Mouse (Mus musculus) heart, embryonic 13.5 days (tissue): Measurements from ENCODE around the gene Ccdc186. TPM values are rescaled to one million over a fixed set of nuclear protein-coding genes. Genes with fewer than 3 reads are reported as not detected.
A peak's percentile ranks its signal among the peaks of the same experiment; 100 is the strongest.

Experiments
- ATAC-seq: fragments of 200-750 bp; cut with Nextera tagmentation; 2 replicates; pipeline ENCODE4 v1.8.0; 2017; ENCODE audit warnings: moderate TSS enrichment; ENCODE audit not compliant: insufficient number of reproducible peaks, low FRiP score, low TSS enrichment; ENCODE audit errors: extremely low read depth
- H3K27ac ChIP-seq: fragments of 300-500 bp; sonication (generic); replicated peaks from 2 replicates; pipeline ENCODE4 v1.5.1; 2015; ENCODE audit warnings: moderate library complexity, mild to moderate bottlenecking, inconsistent platforms
- H3K27me3 ChIP-seq: fragments of 300-500 bp; sonication (generic); replicated peaks from 2 replicates; pipeline ENCODE4 v1.6.1; 2015; ENCODE audit warnings: mild to moderate bottlenecking, inconsistent platforms
- H3K36me3 ChIP-seq: fragments of 300-500 bp; sonication (generic); 2 replicates; pipeline ENCODE4 v1.6.1; 2015; ENCODE audit warnings: mild to moderate bottlenecking, inconsistent platforms
- H3K4me1 ChIP-seq: fragments of 300-500 bp; sonication (generic); 2 replicates; pipeline ENCODE4 v1.6.1; 2015; ENCODE audit warnings: inconsistent platforms
- H3K4me2 ChIP-seq: fragments of 300-500 bp; sonication (generic); 2 replicates; pipeline ENCODE4 v1.6.1; 2015; ENCODE audit warnings: inconsistent platforms, mild to moderate bottlenecking, moderate library complexity
- H3K4me3 ChIP-seq: fragments of 300-500 bp; sonication (generic); 2 replicates; pipeline ENCODE4 v1.5.1; 2015; ENCODE audit warnings: moderate library complexity, mild to moderate bottlenecking, inconsistent platforms
- H3K9ac ChIP-seq: fragments of 300-500 bp; sonication (generic); 2 replicates; pipeline ENCODE4 v1.6.1; 2015; ENCODE audit warnings: inconsistent platforms, mild to moderate bottlenecking, moderate library complexity
- H3K9me3 ChIP-seq: fragments of 300-500 bp; sonication (generic); 2 replicates; pipeline ENCODE4 v1.6.1; 2016; ENCODE audit warnings: inconsistent platforms
- WGBS: fragments of 180-500 bp; shearing (Covaris S2); methylation state at CpG from one replicate; pipeline ENCODE4 v1.1.7; 2015; ENCODE audit warnings: mixed read lengths; 5-methylcytosine and 5-hydroxymethylcytosine counted together
- polyA plus RNA-seq: library from polyadenylated mRNA; unstranded; fragments of >200 nt; fragmentation: Nextera tagmentation; extraction: Ambion mirVana; gene quantifications from 2 replicates; pipeline ENCODE4 v1.2.1, GENCODE M21; 2015

Gene Ccdc186
- polyA plus RNA-seq, 1 experiment from 2014 or later: 15.6 TPM

DNA sequence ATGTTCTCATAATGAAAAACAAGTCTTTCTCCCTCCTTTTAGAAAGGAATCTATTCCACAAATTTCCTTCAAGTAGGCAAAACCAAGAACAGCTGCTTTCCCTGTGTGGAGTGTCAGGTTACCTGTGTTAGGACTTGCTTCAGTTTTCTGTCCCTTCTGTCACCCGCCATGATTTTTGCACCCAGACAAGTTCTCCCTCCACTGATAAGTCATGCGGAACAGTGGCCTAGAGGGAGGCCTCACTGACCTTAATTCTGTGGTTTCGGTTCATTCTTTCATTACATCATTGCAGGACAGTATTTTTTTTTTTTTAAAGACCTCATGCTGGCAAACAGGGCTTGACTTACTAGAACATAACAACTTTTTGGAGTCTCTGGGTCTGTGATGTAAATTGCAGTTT is 72.6 kb downstream of the Ccdc186 start:
- no peak for ATAC-seq
- 54% methylated on average over 3 of the region's 3 CpGs for WGBS
- H3K27me3 ChIP-seq: no peaks in the 10 kb centered on the region

GRCm38 (mm10) chr19:56747878-56748277 is 74.1 kb downstream of the Ccdc186 start:
- Histone ChIP-seq H3K27ac (no peak overlapping the region), H3K4me1 (peaks cover 54% of the 10 kb centered on the region), H3K36me3 (no peaks in the 10 kb centered on the region), H3K9me3 (no peaks in the 10 kb centered on the region), H3K27me3 (no peaks in the 10 kb centered on the region), H3K4me3 (no peak overlapping the region), H3K4me2 (peak overlapping the region; percentile 15; the same call in 1 of the 2 replicates), H3K9ac (no peak overlapping the region)
- no peak for ATAC-seq
- 51% methylated on average over 10 of the region's 10 CpGs for WGBS

More for the DNA sequence above, 72.6 kb downstream of the Ccdc186 start:
- no peaks in the 10 kb centered on the region for H3K36me3 ChIP-seq
- no peak overlapping the region for H3K9ac ChIP-seq
- H3K9me3 ChIP-seq: no peaks in the 10 kb centered on the region
- no peak overlapping the region for H3K27ac ChIP-seq
- no peak overlapping the region for H3K4me3 ChIP-seq
- no peak overlapping the region for H3K4me2 ChIP-seq
- peaks cover 45% of the 10 kb centered on the region for H3K4me1 ChIP-seq

DNA sequence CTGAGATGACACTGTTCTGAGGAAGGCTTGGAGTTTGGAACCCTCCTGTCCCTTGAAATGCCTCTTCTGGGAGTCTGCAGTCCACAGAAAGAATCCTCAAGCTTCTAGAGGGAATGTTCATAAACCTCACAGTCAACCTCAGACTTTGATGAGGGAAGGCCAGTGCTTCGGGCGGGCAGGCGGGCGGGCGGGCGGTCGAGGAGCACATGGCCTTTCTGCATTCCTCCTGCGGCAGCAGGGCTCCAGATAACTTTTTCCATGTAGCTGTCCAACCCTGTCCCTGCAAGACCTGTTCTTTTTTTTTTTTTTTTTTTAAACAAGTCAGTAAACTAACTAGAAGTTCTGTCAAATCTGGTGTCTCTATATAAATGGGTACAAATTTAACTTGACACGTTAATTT is 75.4 kb downstream of the Ccdc186 start:
- no peak overlapping the region for H3K4me2 ChIP-seq
- no peaks in the 10 kb centered on the region for H3K9me3 ChIP-seq
- 44% methylated on average over 9 of the region's 9 CpGs for WGBS
- ATAC-seq: no peak
- H3K4me1 ChIP-seq: peaks cover 62% of the 10 kb centered on the region
- no peak overlapping the region for H3K9ac ChIP-seq
- H3K27ac ChIP-seq: peak overlapping the region; percentile 41
- H3K27me3 ChIP-seq: no peaks in the 10 kb centered on the region
- H3K4me3 ChIP-seq: no peak overlapping the region
- no peaks in the 10 kb centered on the region for H3K36me3 ChIP-seq

DNA sequence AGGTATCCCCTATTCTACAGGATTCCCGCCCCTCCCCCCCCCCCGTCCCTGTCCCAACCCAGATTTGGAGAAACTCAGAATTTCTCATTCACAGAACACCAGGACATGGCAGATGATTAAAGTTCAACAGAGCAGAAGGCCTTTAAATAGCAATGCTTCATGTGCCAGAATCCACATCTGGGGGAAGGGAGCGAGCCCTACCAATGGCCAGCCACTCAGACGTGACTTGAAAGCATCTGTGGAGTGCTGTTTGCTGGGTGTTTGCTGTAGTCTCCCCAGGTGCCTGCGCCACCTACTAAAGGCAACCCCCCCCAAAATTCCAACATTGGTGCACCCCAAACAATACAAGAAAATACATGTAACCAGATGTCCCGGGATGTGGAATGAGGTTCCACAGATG is 76.5 kb downstream of the Ccdc186 start:
- WGBS: 57% methylated on average over 6 of the region's 6 CpGs
- Histone ChIP-seq H3K4me1 (peaks cover 55% of the 10 kb centered on the region), H3K9ac (no peak overlapping the region), H3K9me3 (no peaks in the 10 kb centered on the region), H3K4me3 (no peak overlapping the region), H3K27ac (no peak overlapping the region), H3K27me3 (no peaks in the 10 kb centered on the region), H3K36me3 (no peaks in the 10 kb centered on the region), H3K4me2 (no peak overlapping the region)
- no peak for ATAC-seq

DNA sequence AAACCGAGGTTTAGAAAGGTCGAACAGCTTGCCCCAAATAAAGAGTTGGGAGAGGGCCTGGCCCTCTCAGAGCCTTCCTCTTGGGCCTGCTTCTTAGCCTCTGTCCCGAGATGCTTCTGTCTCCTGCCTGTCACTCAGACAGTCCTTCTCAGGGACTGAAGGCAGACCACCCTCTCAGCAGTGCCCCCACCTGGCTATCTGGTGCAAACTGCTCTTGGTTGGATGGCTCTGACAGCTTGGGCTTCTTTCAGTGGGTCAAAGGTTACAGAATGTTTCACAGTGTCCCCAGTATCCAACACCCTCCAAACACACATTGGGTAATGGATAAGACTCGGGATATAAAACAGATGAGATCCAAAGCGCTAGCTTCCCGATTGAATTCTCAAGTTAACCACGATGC is 76.9 kb downstream of the Ccdc186 start:
- no peak overlapping the region for H3K4me2 ChIP-seq
- H3K4me1 ChIP-seq: peaks cover 55% of the 10 kb centered on the region
- no peaks in the 10 kb centered on the region for H3K36me3 ChIP-seq
- H3K9ac ChIP-seq: 0 out of 2 replicates have a peak overlapping the region, but pooled peaks have one; percentile 33
- no peak overlapping the region; the same call in 1 of the 2 replicates for H3K27ac ChIP-seq
- WGBS: 71% methylated on average over 7 of the region's 7 CpGs
- no peaks in the 10 kb centered on the region for H3K27me3 ChIP-seq
- ATAC-seq: no peak
- no peak overlapping the region for H3K4me3 ChIP-seq
- no peaks in the 10 kb centered on the region for H3K9me3 ChIP-seq

Other genes with a start within 250 kb of the Ccdc186 start
- 2.9 and 3.0 TPM in 2 replicates for gene Adrb1, start 100.0 kb downstream of the Ccdc186 start, polyA plus RNA-seq
- 0.52 and 0.75 TPM in 2 replicates for gene Tdrd1, start 4.0 kb upstream of the Ccdc186 start, polyA plus RNA-seq
- gene Vwa2, start 52.1 kb upstream of the Ccdc186 start, polyA plus RNA-seq: 0.37 and 0.51 TPM in 2 replicates
- 1.6 and 1.7 TPM in 2 replicates for gene Afap1l2, start 186.0 kb upstream of the Ccdc186 start, polyA plus RNA-seq